Mouse (Mus musculus): ENCODE measurements at regions not wholly inside any gene's neighbourhood (a gene's known extent, or its start where the extent isn't known, plus 50 kb on each side); places are given as distances from the start of the nearest gene placed in this dataset.

- H3K4me3 ChIP-seq: no peak overlapping the region
- TF ChIP-seq CTCF (IDR thresholded peaks at IDR 0.05): no peak
- intact Hi-C loops (cut with DNase I): no loop called here
- no peak overlapping the region for H3K27ac ChIP-seq
- DNase-seq: no peak
These were observed 95.4 kb upstream of the Ercc4 start for GRCm38 (mm10) chr16:13013891-13014644.

GRCm38 (mm10) chr16:13022875-13023274 lies 86.6 kb upstream of the Ercc4 start:
- peak; percentile 63 for TF ChIP-seq CTCF (IDR thresholded peaks at IDR 0.05)
- intact Hi-C loops (cut with DNase I): loop anchor here (5.0 kb wide), 1 partner anchor 709 kb away; the partner anchor contains the start of gene Pla2g10
- DNase-seq: peak; percentile 29

GRCm38 (mm10) chr16:13025393-13025792 lies 84.1 kb upstream of the Ercc4 start:
- intact Hi-C loops (cut with DNase I): no loop called here
- TF ChIP-seq CTCF (IDR thresholded peaks at IDR 0.05): peak; percentile 23; the same call in 1 of the 2 replicates

More at GRCm38 (mm10) chr16:13022875-13023274, 86.6 kb upstream of the Ercc4 start:
- Histone ChIP-seq H3K27ac (no peak overlapping the region), H3K4me3 (no peak overlapping the region)

GRCm38 (mm10) chr16:13034136-13034535 lies 75.3 kb upstream of the Ercc4 start:
- TF ChIP-seq CTCF (IDR thresholded peaks at IDR 0.05): no peak
- Histone ChIP-seq H3K27ac (no peak overlapping the region), H3K4me3 (no peak overlapping the region)
- DNase-seq: no peak
- intact Hi-C loops (cut with DNase I): no loop called here

More at GRCm38 (mm10) chr16:13025393-13025792, 84.1 kb upstream of the Ercc4 start:
- no peak overlapping the region for H3K4me3 ChIP-seq
- no peak overlapping the region for H3K27ac ChIP-seq
- DNase-seq: no peak

- TF ChIP-seq CTCF (IDR thresholded peaks at IDR 0.05): no peak
- H3K4me3 ChIP-seq: no peak overlapping the region
- intact Hi-C loops (cut with DNase I): no loop called here
- no peak overlapping the region for H3K27ac ChIP-seq
- no peak for DNase-seq
These were observed 72.9 kb upstream of the Ercc4 start for GRCm38 (mm10) chr16:13036596-13036995.

GRCm38 (mm10) chr16:13040312-13041100 lies 69.0 kb upstream of the Ercc4 start:
- Histone ChIP-seq H3K27ac (no peak overlapping the region; the same call in 1 of the 2 replicates), H3K4me3 (peak overlapping the region; percentile 7; the same call in 1 of the 2 replicates)
- intact Hi-C loops (cut with DNase I): no loop called here
- no peak for TF ChIP-seq CTCF (IDR thresholded peaks at IDR 0.05)
- no peak for DNase-seq

- H3K4me3 ChIP-seq: no peak overlapping the region
- TF ChIP-seq CTCF (IDR thresholded peaks at IDR 0.05): no peak
- intact Hi-C loops (cut with DNase I): no loop called here
These were observed 68.1 kb upstream of the Ercc4 start for GRCm38 (mm10) chr16:13041356-13041755.

GRCm38 (mm10) chr16:13045079-13045590 lies 64.3 kb upstream of the Ercc4 start:
- no peak for DNase-seq
- TF ChIP-seq CTCF (IDR thresholded peaks at IDR 0.05): no peak
- Histone ChIP-seq H3K4me3 (no peak overlapping the region), H3K27ac (no peak overlapping the region)
- intact Hi-C loops (cut with DNase I): no loop called here

More at GRCm38 (mm10) chr16:13041356-13041755, 68.1 kb upstream of the Ercc4 start:
- no peak overlapping the region for H3K27ac ChIP-seq
- no peak for DNase-seq

GRCm38 (mm10) chr16:13046366-13047120 lies 62.9 kb upstream of the Ercc4 start:
- no peak for DNase-seq
- Histone ChIP-seq H3K4me3 (no peak overlapping the region), H3K27ac (no peak overlapping the region)
- TF ChIP-seq CTCF (IDR thresholded peaks at IDR 0.05): no peak
- intact Hi-C loops (cut with DNase I): no loop called here

- no peak for DNase-seq
- intact Hi-C loops (cut with DNase I): no loop called here
- no peak overlapping the region for H3K4me3 ChIP-seq
These were observed 60.2 kb upstream of the Ercc4 start for GRCm38 (mm10) chr16:13049321-13049720.

GRCm38 (mm10) chr16:13050225-13050892 lies 59.1 kb upstream of the Ercc4 start:
- intact Hi-C loops (cut with DNase I): no loop called here
- Histone ChIP-seq H3K27ac (no peak overlapping the region), H3K4me3 (no peak overlapping the region)
- TF ChIP-seq CTCF (IDR thresholded peaks at IDR 0.05): no peak
- no peak for DNase-seq

More at GRCm38 (mm10) chr16:13049321-13049720, 60.2 kb upstream of the Ercc4 start:
- no peak overlapping the region for H3K27ac ChIP-seq
- TF ChIP-seq CTCF (IDR thresholded peaks at IDR 0.05): no peak

GRCm38 (mm10) chr16:13054956-13055355 lies 54.5 kb upstream of the Ercc4 start:
- Histone ChIP-seq H3K4me3 (no peak overlapping the region), H3K27ac (no peak overlapping the region)
- TF ChIP-seq CTCF (IDR thresholded peaks at IDR 0.05): no peak
- intact Hi-C loops (cut with DNase I): no loop called here
- DNase-seq: no peak
